Mouse (Mus musculus): Measurements from ENCODE around the gene Tnfrsf18.

- TF ChIP-seq POLR2A (IDR thresholded peaks at IDR 0.05; ENCODE audit: extremely low read depth, insufficient read depth, low read length) (no peak), CTCF (IDR thresholded peaks at IDR 0.05; ENCODE audit: low read depth, low read length) (no peak)
Observed at GRCm38 (mm10) chr4:156069701-156070100, 43.7 kb downstream of the Tnfrsf18 start.

Measured in liver, adult 2 months (tissue).